Mouse (Mus musculus) heart, embryonic 14.5 days (tissue): ENCODE data around the gene Vwa7. TPM values are rescaled to one million over a fixed set of nuclear protein-coding genes. Genes with fewer than 3 reads are reported as not detected.
"Not testable (repeated sequence)": the region's sequence is repeated elsewhere in the genome, so short reads cannot be mapped to it uniquely, and the experiment has no call there.

Experiments
- ATAC-seq: fragments of 200-750 bp; cut with Nextera tagmentation; 2 replicates; pipeline ENCODE4 v1.8.0; 2017; ENCODE audit warnings: low read depth, moderate TSS enrichment; ENCODE audit not compliant: insufficient number of reproducible peaks, insufficient read depth, low FRiP score
- H3K27ac ChIP-seq, 2 experiments: fragments of 200-500 bp in 1 of 2; fragments of 300-500 bp in 1 of 2; sonication (generic) in 1 of 2; replicated peaks in 1 of 2; 2 replicates each; pipeline ENCODE4 v1.5.1; 2012 to 2014; ENCODE audit warnings: low read depth in 2 of 2, low read length in 2 of 2, control low read depth in 1 of 2, mild to moderate bottlenecking in 1 of 2, mixed read lengths in 1 of 2; ENCODE audit not compliant: control insufficient read depth in 1 of 2, insufficient read depth in 1 of 2
- H3K27me3 ChIP-seq: fragments of 300-500 bp; sonication (generic); 2 replicates; pipeline ENCODE4 v1.6.1; 2014; ENCODE audit warnings: mild to moderate bottlenecking, low read length, control low read depth; ENCODE audit not compliant: control insufficient read depth, insufficient read depth
- H3K36me3 ChIP-seq: fragments of 300-500 bp; sonication (generic); 2 replicates; pipeline ENCODE4 v1.6.1; 2014; ENCODE audit warnings: mild to moderate bottlenecking, control low read depth, low read length, mixed read lengths; ENCODE audit not compliant: control insufficient read depth, insufficient read depth
- H3K4me1 ChIP-seq, 2 experiments: fragments of 200-500 bp in 1 of 2; fragments of 300-500 bp in 1 of 2; sonication (generic) in 1 of 2; 2 replicates each; pipeline ENCODE4 v1.6.1; 2012 to 2014; ENCODE audit warnings: low read length in 2 of 2, control low read depth in 1 of 2, mixed read lengths in 1 of 2; ENCODE audit not compliant: control insufficient read depth in 2 of 2, insufficient read depth in 2 of 2
- H3K4me2 ChIP-seq: fragments of 300-500 bp; sonication (generic); 2 replicates; pipeline ENCODE4 v1.6.1; 2014; ENCODE audit warnings: mild to moderate bottlenecking, low read length
- H3K4me3 ChIP-seq, 2 experiments: fragments of 200-500 bp in 1 of 2; fragments of 300-500 bp in 1 of 2; sonication (generic) in 1 of 2; 2 replicates each; pipeline ENCODE4 v1.5.1; 2012 to 2014; ENCODE audit warnings: low read length in 2 of 2, mild to moderate bottlenecking in 2 of 2, control low read depth in 1 of 2, low read depth in 1 of 2, moderate library complexity in 1 of 2; ENCODE audit not compliant: control insufficient read depth in 1 of 2, insufficient read depth in 1 of 2
- H3K9ac ChIP-seq: fragments of 300-500 bp; sonication (generic); 2 replicates; pipeline ENCODE4 v1.6.1; 2014; ENCODE audit warnings: mild to moderate bottlenecking, low read length
- H3K9me3 ChIP-seq: fragments of 300-500 bp; sonication (generic); 2 replicates; pipeline ENCODE4 v1.6.1; 2016; ENCODE audit warnings: low read length, control low read depth; ENCODE audit not compliant: control insufficient read depth
- WGBS: fragments of 180-500 bp; shearing (Covaris S2); extraction: QIAGEN DNeasy Blood & Tissue Kit; methylation state at CpG from one replicate; pipeline ENCODE4 v1.1.7; 2014; 5-methylcytosine and 5-hydroxymethylcytosine counted together
- polyA plus RNA-seq: library from polyadenylated mRNA; unstranded; fragments of >200 nt; fragmentation: Nextera tagmentation; extraction: Ambion mirVana; gene quantifications from 2 replicates; pipeline ENCODE4 v1.2.1, GENCODE M21; 2014

Gene Vwa7
- polyA plus RNA-seq, result 0.28 and 0.42 TPM in 2 replicates

DNA sequence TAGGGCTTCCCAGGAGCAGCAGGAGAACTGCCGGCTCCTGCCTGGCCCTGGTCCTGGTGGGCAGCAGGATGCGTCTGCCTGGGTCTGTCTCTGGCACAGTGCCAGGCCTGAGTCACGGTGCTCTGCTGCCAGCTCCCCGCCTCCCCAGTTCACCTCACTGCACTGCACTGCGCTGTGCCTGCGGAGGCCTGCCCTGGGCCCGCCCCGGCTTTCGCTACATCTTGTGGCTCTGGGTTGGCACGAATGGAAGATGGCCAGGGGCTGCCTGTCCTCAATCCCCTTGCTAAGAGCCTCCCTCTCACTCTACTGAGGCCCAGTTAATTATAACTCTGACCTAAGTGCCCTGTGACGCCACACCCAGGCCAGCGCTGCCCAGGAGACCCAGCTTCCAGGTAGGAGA, at the start of gene Vwa7:
TSS of gene Vwa7 (plus strand) at position 204 of the 400 bp plus-strand sequence.
- no peak within 1 kb of the TSS for H3K4me3 ChIP-seq
- no peaks in the 10 kb centered on the region for H3K9me3 ChIP-seq
- H3K4me1 ChIP-seq, result peaks cover 10 to 12% of the 10 kb centered on the region in 2 experiments
- H3K9ac ChIP-seq, result peak within 1 kb of the TSS; percentile 53
- H3K27ac ChIP-seq, result 0 out of 4 replicates have a peak within 1 kb of the TSS, but pooled peaks of 1 of the 2 experiments have one; percentile 10
- peak; percentile 54 for ATAC-seq
- H3K27me3 ChIP-seq, result no peaks in the 10 kb centered on the region
- H3K4me2 ChIP-seq, result no peak within 1 kb of the TSS; the same call in 1 of the 2 replicates
- peaks cover 47% of the 10 kb centered on the region for H3K36me3 ChIP-seq
- WGBS, result 23% methylated on average over 12 of the region's 12 CpGs

DNA sequence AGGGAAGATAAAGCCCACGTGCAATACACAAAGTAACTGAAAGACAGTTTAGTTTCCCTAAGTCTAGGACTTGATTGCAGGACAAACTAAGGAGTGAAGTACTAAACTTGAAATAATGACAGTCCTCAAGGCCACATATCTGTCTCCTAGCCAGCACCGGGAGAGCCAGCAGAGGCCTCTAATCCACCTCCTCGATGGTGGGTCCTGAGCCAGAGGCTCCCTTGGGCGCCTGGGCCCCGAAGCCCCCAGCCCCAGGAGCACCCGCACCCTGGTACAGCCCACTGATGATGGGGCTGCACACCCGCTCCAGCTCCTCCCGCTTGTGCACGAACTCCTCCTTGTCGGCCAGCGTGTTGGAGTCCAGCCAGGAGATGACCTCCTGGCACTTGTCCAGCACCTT, 46.6 kb upstream of the Vwa7 start, which contains the start of gene Gm20481:
TSS of gene Gm20481 (plus strand) at position 91 of the 400 bp plus-strand sequence.
- H3K9me3 ChIP-seq, H3K4me1 ChIP-seq, ATAC-seq, H3K27ac ChIP-seq, H3K4me2 ChIP-seq, H3K36me3 ChIP-seq, H3K9ac ChIP-seq, H3K4me3 ChIP-seq: not testable (repeated sequence)
- 58% methylated on average over 6 of the region's 11 CpGs for WGBS
- H3K27me3 ChIP-seq, result peaks cover 24% of the 10 kb centered on the region

DNA sequence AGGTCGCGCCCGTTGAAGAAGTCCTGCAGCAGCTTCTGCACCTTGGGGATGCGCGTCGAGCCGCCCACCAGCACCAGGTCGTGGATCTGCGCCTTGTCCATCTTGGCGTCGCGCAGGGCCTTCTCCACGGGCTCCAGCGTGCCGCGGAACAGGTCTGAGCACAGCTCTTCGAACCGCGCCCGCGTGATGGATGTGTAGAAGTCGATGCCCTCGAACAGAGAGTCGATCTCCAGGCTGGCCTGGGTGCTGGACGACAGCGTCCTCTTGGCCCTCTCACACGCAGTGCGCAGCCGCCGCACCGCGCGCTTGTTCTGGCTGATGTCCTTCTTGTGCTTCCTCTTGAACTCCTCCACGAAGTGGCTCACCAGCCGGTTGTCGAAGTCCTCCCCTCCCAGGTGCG, 45.5 kb upstream of the Vwa7 start:
- not testable (repeated sequence) for H3K27ac ChIP-seq, H3K36me3 ChIP-seq, H3K4me1 ChIP-seq, H3K4me2 ChIP-seq, H3K4me3 ChIP-seq, H3K9ac ChIP-seq, ATAC-seq, H3K9me3 ChIP-seq
- 21% methylated on average over 15 of the region's 37 CpGs for WGBS
- H3K27me3 ChIP-seq, result peaks cover 24% of the 10 kb centered on the region

DNA sequence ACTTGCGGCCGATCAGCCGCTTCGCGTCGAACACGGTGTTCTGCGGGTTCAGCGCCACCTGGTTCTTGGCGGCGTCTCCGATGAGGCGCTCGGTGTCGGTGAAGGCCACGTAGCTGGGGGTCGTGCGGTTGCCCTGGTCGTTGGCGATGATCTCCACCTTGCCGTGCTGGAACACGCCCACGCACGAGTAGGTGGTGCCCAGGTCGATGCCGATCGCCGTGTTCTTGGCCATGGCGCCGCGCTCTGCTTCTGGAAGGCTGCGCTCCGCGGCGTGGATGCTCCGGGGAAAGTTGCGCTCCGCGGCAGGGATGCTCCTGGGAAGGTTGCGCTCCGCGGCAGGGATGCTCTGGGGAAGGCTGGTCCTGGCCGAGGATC, 44.7 kb upstream of the Vwa7 start:
- not testable (repeated sequence) for H3K4me1 ChIP-seq, H3K36me3 ChIP-seq, H3K9me3 ChIP-seq, H3K27ac ChIP-seq, H3K9ac ChIP-seq
- Histone ChIP-seq H3K4me2 (peak overlapping the region; percentile 76), H3K4me3 (peak overlapping the region; percentile 46 to 47), H3K27me3 (peaks cover 24% of the 10 kb centered on the region)
- 5% methylated on average over 11 of the region's 43 CpGs for WGBS
- ATAC-seq, result peak; percentile 24

DNA sequence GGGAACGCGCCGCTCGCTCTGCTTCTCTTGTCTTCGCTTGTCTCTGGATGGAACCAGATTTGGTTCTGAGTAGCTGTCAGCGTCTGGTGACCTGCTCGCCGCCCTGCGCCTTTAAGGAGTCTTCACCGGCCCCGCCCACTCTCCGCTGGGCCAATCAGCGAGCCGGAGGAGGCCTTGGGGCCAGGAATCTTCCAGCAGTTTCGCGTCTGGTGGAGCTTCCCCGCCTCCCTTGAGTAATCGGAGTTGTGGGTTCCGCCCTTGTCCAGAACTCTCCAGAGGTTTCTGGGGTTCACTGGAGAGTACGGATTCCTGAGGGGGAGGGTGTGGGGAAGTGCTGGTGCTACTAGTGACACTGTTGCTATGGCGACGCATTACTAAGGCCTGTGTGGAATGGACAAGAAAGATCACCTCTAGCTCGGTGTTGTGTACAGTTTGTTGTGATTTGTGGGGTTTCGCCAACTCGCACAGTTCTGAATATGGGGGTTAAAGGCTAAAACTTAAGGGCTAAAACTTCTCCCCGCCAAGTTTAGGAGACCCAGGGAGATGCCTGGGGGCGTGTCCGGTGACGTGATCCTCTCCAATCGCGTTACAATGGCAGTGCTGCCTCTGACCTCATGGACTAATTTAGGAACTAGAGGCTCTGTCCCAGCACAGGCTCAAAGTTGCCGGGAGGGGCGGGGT, 44.2 kb upstream of the Vwa7 start, which contains the start of the genes Hspa1a and Hspa1l:
TSS of gene Hspa1a (minus strand) at position 88 of the 681 bp plus-strand sequence.
TSS of gene Hspa1l (plus strand) at position 635 of the 681 bp plus-strand sequence.
- WGBS, result 1% methylated on average over 25 of the region's 33 CpGs
- Histone ChIP-seq H3K9ac (peak within 1 kb of the TSS; percentile 63), H3K27me3 (peaks cover 24% of the 10 kb centered on the region), H3K4me3 (peak within 1 kb of the TSS; percentile 47 to 52), H3K27ac (peak within 1 kb of the TSS; percentile 80 to 83), H3K4me2 (peak within 1 kb of the TSS; percentile 76)
- not testable (repeated sequence) for H3K36me3 ChIP-seq, H3K4me1 ChIP-seq, H3K9me3 ChIP-seq
- ATAC-seq, result peak; percentile 89

DNA sequence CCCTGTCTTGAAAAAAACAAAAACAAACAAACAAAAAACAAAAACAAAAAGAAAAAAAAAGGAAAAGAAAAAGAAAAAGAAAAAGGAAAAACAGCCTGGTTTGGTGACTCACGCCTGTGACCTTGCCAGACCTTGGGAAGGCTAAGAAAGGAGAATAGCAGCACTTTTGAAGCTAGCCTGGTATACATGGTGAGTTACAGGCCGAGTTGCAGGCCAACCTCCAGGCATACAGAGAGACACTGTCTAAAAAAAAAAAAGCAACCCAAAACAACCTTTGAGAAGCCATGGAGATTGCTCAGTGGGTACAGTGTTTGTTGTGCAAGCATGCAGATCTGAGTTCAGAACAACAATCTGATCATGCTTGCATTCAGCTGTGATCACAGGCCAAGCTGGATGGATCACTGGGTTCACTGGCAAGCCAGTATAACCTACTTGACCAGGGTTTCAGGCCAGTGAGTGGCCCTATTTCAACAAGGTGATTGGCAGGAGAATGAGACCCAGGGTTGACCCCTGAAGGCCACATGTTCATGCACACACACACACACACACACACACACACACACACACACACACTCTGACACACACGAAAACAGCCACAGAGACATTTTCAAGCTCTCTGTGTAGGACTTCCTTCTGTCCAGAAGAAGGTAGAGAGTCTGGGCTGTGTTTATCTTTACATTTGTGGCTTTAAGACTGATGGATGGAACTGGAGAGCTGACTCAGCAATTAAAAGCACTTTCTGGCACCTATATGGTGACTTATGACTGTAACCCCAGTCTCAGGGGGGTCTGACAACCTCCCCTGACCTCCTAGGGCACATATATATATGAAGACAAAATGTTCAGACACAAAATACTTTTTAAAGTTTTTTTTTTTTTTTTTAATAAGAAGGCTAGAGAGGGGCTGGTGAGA, 40.5 kb upstream of the Vwa7 start:
- 80% methylated on average over 3 of the region's 3 CpGs for WGBS
- no peak overlapping the region for H3K27ac ChIP-seq
- no peak for ATAC-seq

DNA sequence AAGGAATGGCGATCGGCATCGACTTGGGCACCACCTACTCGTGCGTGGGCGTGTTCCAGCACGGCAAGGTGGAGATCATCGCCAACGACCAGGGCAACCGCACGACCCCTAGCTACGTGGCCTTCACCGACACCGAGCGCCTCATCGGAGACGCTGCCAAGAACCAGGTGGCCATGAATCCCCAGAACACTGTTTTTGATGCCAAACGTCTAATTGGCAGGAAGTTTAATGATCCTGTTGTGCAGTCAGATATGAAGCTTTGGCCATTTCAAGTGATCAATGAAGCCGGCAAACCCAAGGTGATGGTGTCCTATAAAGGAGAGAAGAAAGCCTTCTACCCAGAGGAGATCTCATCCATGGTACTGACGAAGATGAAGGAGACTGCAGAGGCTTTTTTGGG, 39.4 kb upstream of the Vwa7 start:
- no peak overlapping the region for H3K27ac ChIP-seq
- ATAC-seq, result no peak
- H3K9ac ChIP-seq, result no peak overlapping the region
- H3K9me3 ChIP-seq, result no peaks in the 10 kb centered on the region
- peaks cover 7 to 9% of the 10 kb centered on the region in 2 experiments for H3K4me1 ChIP-seq
- 92% methylated on average over 20 of the region's 20 CpGs for WGBS
- H3K4me3 ChIP-seq, result no peak overlapping the region
- no peaks in the 10 kb centered on the region for H3K27me3 ChIP-seq
- H3K36me3 ChIP-seq, result no peaks in the 10 kb centered on the region
- no peak overlapping the region for H3K4me2 ChIP-seq

More for the DNA sequence above, 40.5 kb upstream of the Vwa7 start:
- no peak overlapping the region for H3K4me3 ChIP-seq
- no peaks in the 10 kb centered on the region for H3K36me3 ChIP-seq
- H3K9me3 ChIP-seq, result no peaks in the 10 kb centered on the region
- H3K4me2 ChIP-seq, result no peak overlapping the region
- no peaks in the 10 kb centered on the region for H3K27me3 ChIP-seq
- no peak overlapping the region for H3K9ac ChIP-seq
- peaks cover 5% of the 10 kb centered on the region in 2 experiments for H3K4me1 ChIP-seq
